Mouse (Mus musculus) heart, embryonic 10.5 days (tissue): ENCODE results near the gene Plppr1. TPM values are rescaled to one million over a fixed set of nuclear protein-coding genes. Genes with fewer than 3 reads are reported as not detected.
"Not testable (repeated sequence)": the region's sequence is repeated elsewhere in the genome, so short reads cannot be mapped to it uniquely, and the experiment has no call there.

Source experiments
- DNase-seq: peaks from one replicate; pipeline ENCODE4 v3.0.0-alpha.2; 2017; ENCODE audit warnings: low spot score
- H3K27ac ChIP-seq: fragments of 300-500 bp; sonication (generic); 2 replicates; pipeline ENCODE4 v1.5.1; 2016; ENCODE audit warnings: mild to moderate bottlenecking
- H3K27me3 ChIP-seq: fragments of 300-500 bp; sonication (generic); 2 replicates; pipeline ENCODE4 v1.6.1; 2016; ENCODE audit warnings: mild to moderate bottlenecking; ENCODE audit not compliant: poor library complexity, insufficient read depth, severe bottlenecking
- H3K36me3 ChIP-seq: fragments of 300-500 bp; sonication (generic); 2 replicates; pipeline ENCODE4 v1.6.1; 2016; ENCODE audit warnings: mild to moderate bottlenecking, moderate library complexity
- H3K4me1 ChIP-seq: fragments of 300-500 bp; sonication (generic); 2 replicates; pipeline ENCODE4 v1.6.1; 2016; ENCODE audit warnings: mild to moderate bottlenecking
- H3K4me3 ChIP-seq: fragments of 300-500 bp; sonication (generic); 2 replicates; pipeline ENCODE4 v1.5.1; 2016; ENCODE audit warnings: mild to moderate bottlenecking, moderate library complexity
- H3K9me3 ChIP-seq: fragments of 300-500 bp; sonication (generic); 2 replicates; pipeline ENCODE4 v1.6.1; 2016; ENCODE audit warnings: mild to moderate bottlenecking, moderate library complexity
- WGBS: fragments of 180-500 bp; shearing (Covaris S2); methylation state at CpG from one replicate; pipeline ENCODE4 v1.1.7; 2016; 5-methylcytosine and 5-hydroxymethylcytosine counted together
- polyA plus RNA-seq: library from polyadenylated mRNA; unstranded; fragments of >200 nt; fragmentation: Nextera tagmentation; extraction: Ambion mirVana; gene quantifications from 2 replicates; pipeline ENCODE4 v1.2.1, GENCODE M21; 2016

Plppr1 gene
- polyA plus RNA-seq, 1 experiment from 2014 or later = 2.4 TPM

DNA sequence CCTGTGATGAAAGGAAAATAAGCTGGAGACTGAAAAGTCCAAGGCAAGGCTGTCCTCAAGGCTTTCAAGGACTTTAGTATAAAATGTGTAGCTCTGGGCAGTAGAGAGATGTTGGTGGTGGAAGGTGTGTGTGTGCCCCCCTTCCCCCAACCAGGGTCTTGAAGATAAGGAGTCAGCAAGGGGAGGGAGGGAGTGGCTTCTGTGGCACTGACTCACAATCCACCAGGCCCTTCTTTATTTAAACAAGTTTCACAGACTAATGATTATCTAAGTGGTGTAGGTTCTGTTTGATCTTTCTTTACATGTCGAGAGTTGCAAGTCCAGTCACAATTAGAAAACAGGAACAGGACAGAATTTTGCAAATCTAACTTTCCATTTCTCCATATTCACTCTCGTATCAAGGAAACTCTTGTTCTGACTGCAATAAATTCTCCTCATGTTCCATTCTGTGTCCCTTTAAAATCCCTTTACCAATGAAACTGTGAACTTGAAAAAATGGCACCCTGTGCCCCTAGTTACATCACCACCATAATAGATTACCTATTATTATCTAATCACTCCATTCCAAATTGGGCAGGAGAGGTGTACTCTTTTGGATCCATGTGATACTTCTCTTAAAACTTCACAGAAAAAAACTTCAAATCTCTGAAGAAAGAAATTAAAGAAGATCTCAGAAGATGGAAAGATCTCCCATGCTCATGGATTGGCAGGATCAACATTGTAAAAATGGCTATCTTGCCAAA is 324.7 kb downstream of the Plppr1 start:
- not testable (repeated sequence) for DNase-seq, H3K4me1 ChIP-seq, H3K27me3 ChIP-seq, H3K9me3 ChIP-seq, H3K4me3 ChIP-seq, H3K36me3 ChIP-seq, H3K27ac ChIP-seq
- 69% methylated on average over 2 of the region's 2 CpGs for WGBS

DNA sequence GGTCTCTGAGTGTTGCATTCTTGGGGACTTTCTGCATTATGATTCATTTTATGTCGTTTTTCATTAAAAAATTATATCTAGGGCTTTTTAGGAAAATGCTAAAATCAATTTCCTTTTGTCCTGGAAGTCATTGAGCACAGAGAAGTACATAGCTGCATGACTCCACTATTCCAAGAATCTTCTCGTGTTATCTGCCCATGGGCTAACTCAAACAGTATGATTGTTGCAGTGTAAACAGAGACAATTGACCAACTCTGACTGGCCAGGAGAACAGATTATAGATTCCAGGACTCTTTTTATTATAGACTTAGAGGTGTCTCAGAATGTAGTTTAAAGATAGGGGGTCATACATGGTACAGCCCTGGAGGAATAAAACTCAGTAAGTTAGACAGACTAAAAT is 327.8 kb downstream of the Plppr1 start:
- no peaks in the 10 kb centered on the region for H3K36me3 ChIP-seq
- WGBS = 36% methylated on average over 2 of the region's 2 CpGs
- H3K27ac ChIP-seq = no peak overlapping the region
- H3K27me3 ChIP-seq = no peaks in the 10 kb centered on the region
- H3K4me1 ChIP-seq = no peaks in the 10 kb centered on the region
- no peaks in the 10 kb centered on the region for H3K9me3 ChIP-seq
- DNase-seq = no peak
- no peak overlapping the region for H3K4me3 ChIP-seq
